Mouse (Mus musculus): ENCODE measurements around the gene Gsdma2.
"Not testable (repeated sequence)": the region's sequence is repeated elsewhere in the genome, so short reads cannot be mapped to it uniquely, and the experiment has no call there.

Gene Gsdma2

GRCm38 (mm10) chr11:98664091-98664490 is 17.5 kb downstream of the Gsdma2 start, which contains the start of gene Gsdma:
TSS of gene Gsdma (plus strand) at chr11:98664351.
- in situ Hi-C loops (cut with MboI), result no loop called here

GRCm38 (mm10) chr11:98668984-98669383 is 22.4 kb downstream of the Gsdma2 start:
- in situ Hi-C loops (cut with MboI), result no loop called here

- in situ Hi-C loops (cut with MboI), result no loop called here
Measured at GRCm38 (mm10) chr11:98671284-98671815, 24.8 kb downstream of the Gsdma2 start.

DNA sequence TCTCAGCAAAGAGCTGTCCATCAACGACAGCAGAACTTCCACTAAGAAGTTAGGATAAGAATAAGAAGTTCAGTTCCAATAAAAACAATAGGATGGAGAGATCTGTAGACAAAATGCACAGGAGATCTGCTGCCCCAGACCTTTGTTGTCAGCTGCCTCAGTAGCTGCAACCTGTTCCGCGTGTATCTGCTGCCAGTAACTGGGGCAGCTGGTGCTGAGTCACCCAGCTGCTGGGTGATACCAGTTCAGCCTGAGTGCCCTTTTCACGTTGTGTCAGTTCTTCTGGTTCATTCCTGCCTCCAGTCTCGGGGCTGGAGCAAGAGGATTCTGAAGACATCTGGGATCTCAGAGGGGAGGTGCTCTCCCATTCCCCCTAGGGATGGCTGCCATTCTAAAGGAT is 25.3 kb downstream of the Gsdma2 start:
- in situ Hi-C loops (cut with MboI), result no loop called here

- in situ Hi-C loops (cut with MboI), result no loop called here
Measured at GRCm38 (mm10) chr11:98672482-98672881, 25.9 kb downstream of the Gsdma2 start.

- in situ Hi-C loops (cut with MboI), result not testable (repeated sequence)
Measured at GRCm38 (mm10) chr11:98673136-98673535, 26.6 kb downstream of the Gsdma2 start.

GRCm38 (mm10) chr11:98675829-98676363 is 29.3 kb downstream of the Gsdma2 start:
- in situ Hi-C loops (cut with MboI), result no loop called here

GRCm38 (mm10) chr11:98680023-98680422 is 33.5 kb downstream of the Gsdma2 start:
- in situ Hi-C loops (cut with MboI), result no loop called here

GRCm38 (mm10) chr11:98680595-98680994 is 34.0 kb downstream of the Gsdma2 start:
- in situ Hi-C loops (cut with MboI), result not testable (repeated sequence)

DNA sequence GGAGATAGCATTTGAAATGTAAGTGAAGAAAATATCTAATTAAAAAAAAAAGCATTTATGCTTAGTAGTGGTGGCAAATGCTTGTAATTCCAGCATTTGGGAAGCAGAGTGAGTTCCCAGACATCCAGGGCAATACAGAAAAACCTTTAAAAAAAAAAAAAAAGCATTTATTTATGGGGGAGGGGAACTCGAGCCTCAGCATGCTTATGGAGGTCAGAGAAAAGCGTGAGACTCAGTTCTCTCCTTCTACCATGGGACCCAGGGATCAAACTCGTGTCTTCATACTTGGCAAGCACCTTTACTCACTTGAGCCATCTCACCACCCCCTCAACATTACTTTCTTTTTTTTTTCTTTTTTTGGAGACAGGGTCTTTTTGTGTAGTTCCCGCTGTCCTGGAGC is 34.6 kb downstream of the Gsdma2 start:
- in situ Hi-C loops (cut with MboI), result no loop called here

GRCm38 (mm10) chr11:98681786-98682745 is 35.5 kb downstream of the Gsdma2 start, which contains the start of gene Psmd3:
TSS of gene Psmd3 (plus strand) at chr11:98682554.
- in situ Hi-C loops (cut with MboI), result no loop called here

GRCm38 (mm10) chr11:98682811-98683210 is 36.3 kb downstream of the Gsdma2 start:
- in situ Hi-C loops (cut with MboI), result no loop called here

DNA sequence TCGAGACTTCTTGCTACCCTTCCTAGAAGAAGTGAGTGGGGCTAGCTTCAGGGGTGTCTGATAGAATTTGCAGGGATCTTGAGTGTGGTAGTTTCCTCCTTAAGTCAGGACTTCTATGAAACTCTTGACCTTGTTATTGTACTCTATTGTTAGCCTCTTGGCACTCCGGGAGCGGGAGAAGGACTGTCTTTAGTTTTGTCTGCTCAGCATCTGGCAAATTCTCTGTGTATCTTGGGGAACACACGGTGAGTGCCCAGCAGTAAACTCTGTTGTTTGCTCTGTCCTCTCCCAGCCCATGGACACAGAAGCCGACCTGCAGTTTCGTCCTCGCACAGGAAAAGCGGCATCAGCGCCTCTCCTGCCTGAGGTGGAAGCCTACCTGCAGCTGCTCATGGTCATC is 39.1 kb downstream of the Gsdma2 start:
- in situ Hi-C loops (cut with MboI), result no loop called here

DNA sequence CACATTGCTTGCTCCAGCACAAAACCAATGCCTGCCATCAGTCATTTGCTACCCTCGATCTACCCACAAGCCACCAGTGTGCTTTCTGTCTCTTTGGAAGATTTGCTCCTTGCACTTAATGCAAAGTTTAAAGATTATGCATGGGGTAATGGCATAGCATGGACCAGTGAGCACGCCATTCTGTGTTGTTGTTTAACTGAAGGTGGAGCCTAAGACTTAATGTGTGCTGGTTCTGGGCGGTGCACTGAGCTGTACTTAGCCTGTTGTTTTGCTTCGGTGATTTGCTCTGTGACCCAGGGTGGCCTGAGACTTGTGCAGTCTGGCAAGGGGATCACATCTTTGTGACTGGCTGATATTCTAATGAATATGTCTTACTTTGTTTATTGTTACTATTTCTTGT is 40.4 kb downstream of the Gsdma2 start:
- in situ Hi-C loops (cut with MboI), result no loop called here

- in situ Hi-C loops (cut with MboI), result no loop called here
Measured at GRCm38 (mm10) chr11:98688009-98688408, 41.5 kb downstream of the Gsdma2 start.

- in situ Hi-C loops (cut with MboI), result no loop called here
Measured at GRCm38 (mm10) chr11:98693201-98693600, 46.6 kb downstream of the Gsdma2 start.

- in situ Hi-C loops (cut with MboI), result no loop called here
Measured at GRCm38 (mm10) chr11:98693746-98694145, 47.2 kb downstream of the Gsdma2 start.

- in situ Hi-C loops (cut with MboI), result no loop called here
Measured at GRCm38 (mm10) chr11:98694301-98694700, 47.7 kb downstream of the Gsdma2 start.

- in situ Hi-C loops (cut with MboI), result no loop called here
Measured at GRCm38 (mm10) chr11:98695408-98695807, 48.8 kb downstream of the Gsdma2 start.

GRCm38 (mm10) chr11:98696454-98697216 is 50.1 kb downstream of the Gsdma2 start:
- in situ Hi-C loops (cut with MboI), result no loop called here

- in situ Hi-C loops (cut with MboI), result no loop called here
Measured at GRCm38 (mm10) chr11:98697225-98697624, 50.7 kb downstream of the Gsdma2 start.

All from mature B cell (primary cell).